Mouse (Mus musculus) hindbrain, embryonic 11.5 days (tissue): ENCODE results near the gene Klf8. TPM values are rescaled to one million over a fixed set of nuclear protein-coding genes. Genes with fewer than 3 reads are reported as not detected.
"Not testable (repeated sequence)": the region's sequence is repeated elsewhere in the genome, so short reads cannot be mapped to it uniquely, and the experiment has no call there.

Source experiments
- ATAC-seq: fragments of 200-750 bp; cut with Nextera tagmentation; 2 replicates; pipeline ENCODE4 v1.8.0; 2017; ENCODE audit warnings: mild to moderate bottlenecking, moderate TSS enrichment, moderate library complexity; ENCODE audit not compliant: low FRiP score
- DNase-seq: peaks from one replicate; pipeline ENCODE4 v3.0.0-alpha.2; 2015; ENCODE audit warnings: low spot score
- H3K27ac ChIP-seq: fragments of 300-500 bp; sonication (generic); 2 replicates; pipeline ENCODE4 v1.5.1; 2014; ENCODE audit warnings: mild to moderate bottlenecking, low read depth, low read length
- H3K27me3 ChIP-seq: fragments of 300-500 bp; sonication (generic); 2 replicates; pipeline ENCODE4 v1.6.1; 2014; ENCODE audit warnings: mild to moderate bottlenecking, low read length, moderate library complexity, mixed read lengths; ENCODE audit not compliant: control insufficient read depth, insufficient read depth
- H3K36me3 ChIP-seq: fragments of 300-500 bp; sonication (generic); 2 replicates; pipeline ENCODE4 v1.6.1; 2014; ENCODE audit warnings: mild to moderate bottlenecking, low read length, moderate library complexity, mixed read lengths; ENCODE audit not compliant: control insufficient read depth, insufficient read depth
- H3K4me1 ChIP-seq: fragments of 300-500 bp; sonication (generic); replicated peaks from 2 replicates; pipeline ENCODE4 v1.6.1; 2014; ENCODE audit warnings: low read length, mixed read lengths; ENCODE audit not compliant: control insufficient read depth, insufficient read depth
- H3K4me2 ChIP-seq: fragments of 300-500 bp; sonication (generic); replicated peaks from 2 replicates; pipeline ENCODE4 v1.6.1; 2014; ENCODE audit warnings: mild to moderate bottlenecking, low read depth, low read length
- H3K4me3 ChIP-seq: fragments of 300-500 bp; sonication (generic); 2 replicates; pipeline ENCODE4 v1.5.1; 2014; ENCODE audit warnings: low read depth, low read length
- H3K9ac ChIP-seq: fragments of 300-500 bp; sonication (generic); 2 replicates; pipeline ENCODE4 v1.6.1; 2014; ENCODE audit warnings: low read depth, low read length
- H3K9me3 ChIP-seq: fragments of 300-500 bp; sonication (generic); 2 replicates; pipeline ENCODE4 v1.6.1; 2016; ENCODE audit warnings: low read length; ENCODE audit not compliant: control insufficient read depth
- WGBS: fragments of 180-500 bp; shearing (Covaris S2); extraction: QIAGEN DNeasy Blood & Tissue Kit; methylation state at CpG from one replicate; pipeline ENCODE4 v1.1.7; 2014; 5-methylcytosine and 5-hydroxymethylcytosine counted together
- polyA plus RNA-seq: library from polyadenylated mRNA; unstranded; fragments of >200 nt; fragmentation: Nextera tagmentation; extraction: Ambion mirVana; gene quantifications from 2 replicates; pipeline ENCODE4 v1.2.1, GENCODE M21; 2014

Klf8 gene
- 2.2 and 2.6 TPM in 2 replicates for polyA plus RNA-seq

DNA sequence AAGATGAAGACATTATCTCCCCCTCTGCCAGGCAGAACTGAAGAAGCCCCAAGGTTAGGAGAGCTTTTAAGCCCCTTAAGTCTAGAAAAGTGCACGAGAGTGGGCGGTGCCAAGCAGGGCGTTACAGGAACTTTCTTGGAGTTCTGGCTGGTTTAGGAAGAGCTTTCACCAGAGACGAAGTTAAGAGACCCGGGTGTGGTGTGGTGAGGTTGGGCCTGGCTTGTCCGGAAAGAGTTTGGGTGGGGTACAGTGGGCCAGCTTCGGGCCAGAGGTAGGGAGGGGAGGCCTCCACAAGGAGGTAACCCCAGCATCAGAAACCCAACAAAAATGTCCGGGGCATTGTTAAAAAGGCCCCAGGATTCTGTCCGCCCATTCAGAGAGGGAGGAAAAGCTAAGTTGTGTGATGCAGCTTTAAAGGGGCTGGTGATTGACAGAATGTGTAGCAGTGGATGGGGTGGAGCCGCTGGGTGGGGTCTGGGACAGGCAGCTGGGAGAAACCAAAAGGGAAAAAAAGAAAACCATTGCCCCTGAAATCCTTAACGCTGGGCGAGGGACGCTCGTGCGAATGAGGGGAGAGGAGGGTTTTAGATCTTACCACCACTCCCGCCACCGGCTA, at the start of gene Klf8:
Gene Klf8, plus strand, starts transcription at position 163 of the 616 bp plus-strand sequence.
- peak; percentile 80 for ATAC-seq
- H3K4me2 ChIP-seq: peak within 1 kb of the TSS; percentile 31
- no peak within 1 kb of the TSS for H3K27ac ChIP-seq

DNA sequence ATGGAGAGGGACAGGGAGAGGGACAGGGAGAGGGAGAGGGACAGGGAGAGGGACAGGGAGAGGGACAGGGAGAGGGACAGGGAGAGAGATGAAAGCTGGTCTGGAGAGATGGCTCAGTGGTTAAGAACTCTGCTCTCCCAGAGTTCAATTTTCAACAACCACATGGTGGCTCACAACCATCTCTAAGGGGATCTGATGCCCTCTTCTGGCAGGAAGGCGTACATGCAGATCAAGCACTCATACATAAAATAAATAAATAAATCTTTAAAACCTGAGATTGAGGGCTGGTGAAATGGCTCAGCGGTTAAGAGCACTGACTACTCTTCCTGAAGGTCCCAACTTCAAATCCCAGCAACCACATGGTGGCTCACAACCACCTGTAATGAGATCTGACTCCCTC, 38.1 kb upstream of the Klf8 start:
- H3K9me3 ChIP-seq, H3K27ac ChIP-seq, H3K36me3 ChIP-seq, H3K4me1 ChIP-seq, H3K4me3 ChIP-seq, H3K4me2 ChIP-seq, H3K9ac ChIP-seq, ATAC-seq, DNase-seq, H3K27me3 ChIP-seq: not testable (repeated sequence)
- WGBS: 85% methylated on average over 2 of the region's 2 CpGs

More for the DNA sequence above, at the start of gene Klf8:
- 0 out of 2 replicates have a peak, but pooled peaks cover 2% of the 10 kb centered on the region for H3K27me3 ChIP-seq
- no peaks in the 10 kb centered on the region for H3K4me1 ChIP-seq
- peak within 1 kb of the TSS; percentile 29; the same call in 1 of the 2 replicates for H3K9ac ChIP-seq
- WGBS: 19% methylated on average over 17 of the region's 17 CpGs
- peak; percentile 45 for DNase-seq
- peak within 1 kb of the TSS; percentile 41 for H3K4me3 ChIP-seq
- H3K36me3 ChIP-seq: no peaks in the 10 kb centered on the region
- H3K9me3 ChIP-seq: no peaks in the 10 kb centered on the region

DNA sequence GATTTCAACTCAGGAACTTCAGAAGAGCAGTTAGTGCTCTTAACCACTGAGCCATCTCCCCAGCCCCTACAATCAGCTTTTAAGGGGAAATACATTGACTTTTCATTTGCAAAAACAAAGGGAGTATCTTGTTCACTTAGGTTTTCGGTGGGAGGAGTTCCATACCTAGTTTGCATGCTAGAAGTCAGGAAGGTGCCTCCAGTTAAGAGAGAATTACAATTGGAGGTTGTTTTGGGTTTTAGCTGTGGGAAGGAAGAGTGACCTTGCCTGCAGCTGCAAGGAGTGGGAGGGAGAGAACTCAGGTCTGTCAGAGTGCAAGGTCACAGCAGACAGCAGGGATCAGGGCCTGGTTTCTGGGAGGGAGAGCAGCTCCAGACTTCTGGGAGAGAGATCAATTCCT, 26.2 kb upstream of the Klf8 start:
- H3K27me3 ChIP-seq: no peaks in the 10 kb centered on the region
- H3K4me2 ChIP-seq: no peak overlapping the region
- H3K9ac ChIP-seq: no peak overlapping the region
- H3K4me3 ChIP-seq: no peak overlapping the region
- H3K4me1 ChIP-seq: no peaks in the 10 kb centered on the region
- ATAC-seq (no peak), DNase-seq (no peak)
- 50% methylated on average over 1 of the region's 1 CpGs for WGBS
- H3K9me3 ChIP-seq: no peaks in the 10 kb centered on the region
- H3K27ac ChIP-seq: no peak overlapping the region
- no peaks in the 10 kb centered on the region for H3K36me3 ChIP-seq

DNA sequence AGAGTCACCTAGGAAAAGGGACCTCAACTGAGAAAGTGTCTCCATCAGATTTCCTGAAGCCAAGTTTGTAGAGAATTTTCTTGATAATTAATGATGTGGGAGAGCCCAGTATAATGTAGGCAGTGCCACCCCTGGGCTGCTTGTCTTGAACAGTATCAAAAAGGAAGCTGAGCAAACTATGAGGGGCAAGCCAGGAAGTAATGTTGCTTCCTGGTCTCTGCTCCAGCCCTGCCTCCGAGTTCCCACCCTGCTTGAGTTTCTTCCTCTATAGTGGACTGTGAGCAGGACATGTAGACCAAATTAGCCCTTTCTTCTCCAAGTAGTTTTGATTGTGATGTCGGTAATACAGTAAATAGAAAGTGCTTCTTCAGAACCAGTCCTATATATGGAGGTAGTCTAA, 6.0 kb upstream of the Klf8 start:
- H3K9me3 ChIP-seq: no peaks in the 10 kb centered on the region
- no peak overlapping the region for H3K27ac ChIP-seq
- no peak overlapping the region for H3K4me2 ChIP-seq
- H3K36me3 ChIP-seq: no peaks in the 10 kb centered on the region
- no peak for DNase-seq
- no peaks in the 10 kb centered on the region for H3K27me3 ChIP-seq
- no peak overlapping the region for H3K9ac ChIP-seq
- WGBS: 64% methylated on average over 2 of the region's 2 CpGs
- ATAC-seq: no peak
- H3K4me1 ChIP-seq: no peaks in the 10 kb centered on the region
- H3K4me3 ChIP-seq: no peak overlapping the region

DNA sequence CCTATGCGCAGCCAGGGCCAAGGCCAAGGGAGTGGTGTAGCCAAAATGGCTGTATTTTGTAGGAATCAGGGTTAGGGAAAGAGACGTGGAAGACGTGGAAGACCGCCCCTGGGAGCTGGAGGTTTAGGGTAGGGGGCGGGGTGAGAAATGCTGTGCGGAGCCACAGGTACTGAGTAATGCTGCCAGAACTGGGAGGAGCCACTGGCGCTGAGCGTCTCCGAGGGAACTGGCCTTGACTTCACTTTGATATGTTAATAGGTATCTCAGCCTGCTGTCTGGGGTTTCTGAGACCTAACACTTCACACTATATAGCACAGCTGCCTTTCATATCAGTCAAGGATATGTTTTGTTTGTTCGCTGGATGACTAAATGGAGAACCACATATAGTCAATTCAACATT, 4.0 kb upstream of the Klf8 start:
- Histone ChIP-seq H3K4me1 (no peaks in the 10 kb centered on the region), H3K9me3 (no peaks in the 10 kb centered on the region), H3K4me2 (no peak overlapping the region), H3K36me3 (no peaks in the 10 kb centered on the region), H3K27me3 (0 out of 2 replicates have a peak, but pooled peaks cover 2% of the 10 kb centered on the region), H3K9ac (no peak overlapping the region), H3K4me3 (no peak overlapping the region), H3K27ac (no peak overlapping the region)
- WGBS: 29% methylated on average over 10 of the region's 10 CpGs
- ATAC-seq: 0 out of 2 replicates have a peak, but pooled peaks have one; percentile 15
- no peak for DNase-seq

DNA sequence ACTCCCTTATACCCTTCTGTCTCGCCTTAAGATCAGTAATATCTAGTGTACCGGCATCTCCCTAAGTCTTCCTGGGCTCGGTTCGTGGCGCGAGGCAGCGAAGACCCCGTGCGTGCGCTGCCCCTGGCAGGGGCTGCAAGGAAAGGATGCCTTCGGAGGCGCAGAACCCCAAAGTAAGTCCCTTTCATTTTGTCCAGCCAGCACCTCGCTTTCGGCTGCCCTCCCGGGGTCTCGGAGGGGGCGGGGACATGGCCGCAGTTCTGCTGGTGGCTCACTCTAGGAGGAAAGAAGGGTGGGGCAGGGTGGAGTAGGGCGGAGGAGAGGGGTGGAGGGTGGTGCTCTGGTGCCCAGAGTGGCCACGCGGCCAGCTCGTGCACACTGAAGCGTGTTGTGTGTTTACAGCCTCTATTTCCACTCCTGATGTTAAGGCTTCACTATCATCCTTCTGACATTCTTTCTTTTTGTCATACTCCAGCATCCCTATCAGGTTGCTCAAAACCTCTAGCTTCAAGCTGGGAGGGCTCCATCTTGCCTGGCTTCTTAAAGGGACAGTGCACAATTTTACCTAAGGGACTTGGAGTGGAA, 746 bp downstream of the Klf8 start:
- WGBS: 9% methylated on average over 20 of the region's 23 CpGs
- H3K36me3 ChIP-seq: no peaks in the 10 kb centered on the region
- peak overlapping the region; percentile 41 for H3K4me3 ChIP-seq
- DNase-seq: peak; percentile 54
- no peaks in the 10 kb centered on the region for H3K9me3 ChIP-seq
- no peak overlapping the region for H3K27ac ChIP-seq
- no peaks in the 10 kb centered on the region for H3K4me1 ChIP-seq
- H3K4me2 ChIP-seq: peak overlapping the region; percentile 31
- peak overlapping the region; percentile 29; the same call in 1 of the 2 replicates for H3K9ac ChIP-seq
- H3K27me3 ChIP-seq: 0 out of 2 replicates have a peak, but pooled peaks cover 2% of the 10 kb centered on the region
- ATAC-seq: peak; percentile 96

DNA sequence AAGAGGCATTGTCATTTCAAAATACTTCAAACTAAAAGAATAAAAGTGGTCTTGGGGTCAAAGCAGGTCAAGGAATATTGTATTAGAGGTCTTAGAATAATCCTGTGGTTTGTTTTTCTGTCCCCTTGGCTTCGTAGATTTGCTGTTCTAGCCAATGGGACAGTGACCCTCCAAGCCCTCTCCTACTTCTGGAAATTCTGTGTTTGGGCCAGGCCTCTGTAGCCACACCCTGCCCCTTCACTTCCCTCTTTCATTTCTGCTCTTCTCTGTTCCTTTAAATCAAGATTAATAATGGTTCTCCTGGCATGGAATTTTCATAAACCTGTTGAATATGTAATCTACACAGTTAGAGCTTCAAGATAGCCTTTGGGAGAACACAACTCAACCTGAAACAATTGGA, 17.0 kb downstream of the Klf8 start:
- H3K9ac ChIP-seq: no peak overlapping the region
- DNase-seq: no peak
- H3K36me3 ChIP-seq: no peaks in the 10 kb centered on the region
- no peak overlapping the region for H3K4me3 ChIP-seq
- H3K4me1 ChIP-seq: no peaks in the 10 kb centered on the region
- ATAC-seq: no peak
- no peak overlapping the region for H3K27ac ChIP-seq
- WGBS: 83% methylated on average over 1 of the region's 1 CpGs
- H3K9me3 ChIP-seq: no peaks in the 10 kb centered on the region
- H3K4me2 ChIP-seq: no peak overlapping the region
- H3K27me3 ChIP-seq: no peaks in the 10 kb centered on the region

DNA sequence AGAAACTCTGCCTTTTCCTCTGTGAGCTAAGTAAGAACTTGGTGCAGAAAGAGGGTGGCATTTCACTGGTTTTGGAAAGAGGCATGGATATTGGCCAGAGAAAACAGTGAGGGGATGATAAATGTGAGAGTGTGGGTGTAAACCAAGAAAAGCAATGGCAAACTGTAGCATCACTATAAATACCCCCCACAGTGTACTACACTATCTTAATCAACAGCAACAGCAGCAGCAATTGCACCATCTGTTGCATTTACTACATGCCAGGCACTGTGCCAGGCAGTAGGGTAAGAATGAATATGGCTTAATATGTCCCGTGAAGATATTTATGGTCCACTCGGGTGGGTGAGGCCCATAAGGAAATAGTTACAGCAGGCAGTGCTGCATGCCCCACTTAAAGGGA, 18.2 kb downstream of the Klf8 start:
- WGBS: 87% methylated on average over 2 of the region's 2 CpGs

DNA sequence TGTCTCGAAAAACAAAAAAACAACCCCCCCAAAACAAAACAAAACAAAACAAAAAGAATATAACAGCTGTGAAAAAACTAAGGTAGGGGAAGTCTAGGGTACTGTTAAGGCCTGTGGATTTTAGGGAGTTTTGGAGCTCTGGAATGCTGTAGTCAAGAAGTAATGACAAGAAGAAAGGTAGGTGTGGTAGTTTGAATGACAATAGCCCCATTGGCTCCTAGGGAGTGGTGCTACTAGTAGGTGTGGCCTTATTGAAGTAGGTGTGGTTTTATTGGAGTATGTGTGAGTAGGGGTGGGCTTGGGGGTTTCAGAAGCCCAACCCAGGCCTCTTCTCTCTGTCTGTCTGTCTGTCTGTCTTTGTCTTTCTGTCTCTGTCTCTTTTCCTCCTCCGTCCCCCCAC, 44.9 kb downstream of the Klf8 start:
- 77% methylated on average over 2 of the region's 2 CpGs for WGBS
- DNase-seq (no peak), ATAC-seq (no peak)
- H3K27me3 ChIP-seq: no peaks in the 10 kb centered on the region
- H3K9me3 ChIP-seq: no peaks in the 10 kb centered on the region
- no peaks in the 10 kb centered on the region for H3K4me1 ChIP-seq
- no peak overlapping the region for H3K27ac ChIP-seq
- H3K36me3 ChIP-seq: no peaks in the 10 kb centered on the region
- no peak overlapping the region for H3K4me2 ChIP-seq
- no peak overlapping the region for H3K9ac ChIP-seq
- H3K4me3 ChIP-seq: no peak overlapping the region

More for the DNA sequence above, 18.2 kb downstream of the Klf8 start:
- Histone ChIP-seq H3K27me3 (no peaks in the 10 kb centered on the region), H3K4me1 (no peaks in the 10 kb centered on the region), H3K4me2 (no peak overlapping the region), H3K9me3 (no peaks in the 10 kb centered on the region), H3K27ac (no peak overlapping the region), H3K36me3 (no peaks in the 10 kb centered on the region), H3K4me3 (no peak overlapping the region), H3K9ac (no peak overlapping the region)
- DNase-seq: no peak
- no peak for ATAC-seq
